Mouse (Mus musculus) right cerebral cortex, postnatal 4 days (tissue): ENCODE results near the gene Lemd1.
A peak's percentile ranks its signal among the peaks of the same experiment; 100 is the strongest.

Experiments used
- DNase-seq: peaks from one replicate; pipeline ENCODE4 v3.0.0-alpha.2; 2022

Lemd1 gene

DNA sequence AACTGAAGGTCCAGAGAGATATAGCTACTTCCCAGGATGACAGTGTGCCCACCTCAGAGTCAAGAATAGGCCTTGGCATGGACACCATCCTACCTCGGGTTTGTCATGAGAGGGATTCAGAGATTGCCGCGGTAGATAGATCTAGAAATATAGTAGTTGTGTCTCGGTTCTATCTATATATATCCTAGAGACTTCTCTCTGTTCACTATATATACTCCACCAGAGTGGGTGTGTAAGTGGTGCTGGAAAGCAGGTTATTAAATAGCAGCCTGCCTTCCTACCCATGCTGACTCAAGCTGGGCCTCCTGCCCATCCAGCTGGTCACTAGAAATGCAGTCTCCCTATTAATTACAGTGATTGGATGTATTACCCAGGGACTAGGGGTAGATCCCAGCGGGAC lies 11.5 kb downstream of the Lemd1 start:
- no peak for DNase-seq

DNA sequence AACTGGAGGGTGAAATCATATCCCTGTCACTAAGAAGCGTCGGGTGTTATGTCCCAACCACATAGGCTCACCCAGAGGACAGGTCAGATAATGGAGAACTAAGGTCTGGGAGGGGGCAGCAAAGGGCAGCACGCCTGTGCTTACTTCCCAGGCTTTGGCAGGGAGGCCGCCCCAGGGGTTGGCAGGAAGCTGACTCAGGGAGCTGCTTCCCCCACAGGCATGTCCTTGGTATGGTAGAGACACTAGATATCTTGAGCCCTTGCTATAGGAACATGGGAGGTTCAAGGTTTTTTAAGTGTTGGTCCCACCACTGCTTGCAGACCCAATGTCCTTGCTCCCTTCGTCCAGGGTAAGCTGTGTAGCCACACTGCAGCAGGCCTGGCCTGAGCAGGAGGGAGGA lies 14.7 kb downstream of the Lemd1 start:
- DNase-seq = no peak

GRCm38 (mm10) chr1:132206828-132207227 lies 15.6 kb downstream of the Lemd1 start:
- no peak for DNase-seq

GRCm38 (mm10) chr1:132208154-132208553 lies 16.9 kb downstream of the Lemd1 start:
- DNase-seq = peak; percentile 63

- no peak for DNase-seq
These were observed 18.2 kb downstream of the Lemd1 start for GRCm38 (mm10) chr1:132209400-132209799.

GRCm38 (mm10) chr1:132210922-132211321 lies 19.7 kb downstream of the Lemd1 start:
- DNase-seq = no peak

DNA sequence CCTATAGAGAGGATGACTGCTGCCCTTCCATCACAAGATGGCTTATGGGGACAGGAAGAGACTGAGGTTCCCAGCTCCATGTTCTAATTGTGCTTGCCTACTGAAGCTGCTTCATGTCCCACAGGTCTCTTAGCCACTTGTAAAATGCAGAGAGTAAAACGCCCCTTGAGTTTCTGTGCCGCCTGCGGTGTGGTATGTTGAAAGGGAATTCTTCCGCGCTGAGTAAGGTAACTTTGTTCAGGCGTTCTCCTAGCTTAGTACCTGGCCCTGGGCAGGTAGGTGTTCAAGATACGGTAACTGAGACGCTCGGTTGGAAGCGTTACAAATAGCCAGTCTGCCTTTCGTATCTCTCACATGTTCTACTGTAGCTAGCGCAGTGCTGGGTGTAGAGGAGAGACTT lies 20.4 kb downstream of the Lemd1 start:
- no peak for DNase-seq

GRCm38 (mm10) chr1:132212218-132212617 lies 21.0 kb downstream of the Lemd1 start:
- DNase-seq = peak; percentile 91

DNA sequence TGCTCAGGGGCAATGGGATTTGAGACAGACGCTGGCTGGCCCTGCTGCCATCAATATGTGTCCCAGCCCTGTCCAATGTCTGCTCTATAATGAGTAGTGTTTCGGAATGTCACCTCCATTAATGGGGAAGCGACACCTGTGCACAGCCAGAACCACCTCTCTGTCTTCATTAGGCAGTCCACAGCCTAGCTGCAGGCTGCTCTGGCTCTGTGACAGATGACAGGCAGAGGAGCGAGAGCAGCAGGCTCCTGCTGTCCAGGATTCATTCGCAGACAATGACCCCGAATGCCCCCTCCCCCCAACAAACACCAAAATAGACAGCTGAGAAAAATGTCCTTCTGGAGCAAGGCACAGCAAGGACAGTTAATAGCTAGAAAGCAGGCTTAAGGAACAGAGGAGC lies 21.8 kb downstream of the Lemd1 start:
- DNase-seq = no peak

DNA sequence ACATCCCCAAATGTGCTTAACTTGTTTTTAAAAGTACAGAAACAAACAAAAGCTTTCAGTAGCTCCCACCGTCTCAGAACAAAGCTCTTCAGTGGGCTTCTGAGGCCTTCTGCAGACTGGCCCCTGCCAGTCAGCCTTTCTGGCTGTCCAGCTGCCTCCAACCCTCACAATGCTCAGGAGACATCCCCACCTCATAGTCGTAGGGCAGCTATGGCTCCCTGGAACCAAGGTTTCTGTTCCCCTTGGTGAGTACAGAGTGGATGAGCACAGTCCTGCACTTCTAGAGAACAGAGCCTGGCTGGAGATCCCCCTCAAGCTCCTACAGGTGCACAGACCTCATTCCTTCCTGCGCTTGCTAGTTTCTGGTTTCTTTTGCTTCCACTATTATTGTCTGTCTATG lies 25.0 kb downstream of the Lemd1 start:
- no peak for DNase-seq

DNA sequence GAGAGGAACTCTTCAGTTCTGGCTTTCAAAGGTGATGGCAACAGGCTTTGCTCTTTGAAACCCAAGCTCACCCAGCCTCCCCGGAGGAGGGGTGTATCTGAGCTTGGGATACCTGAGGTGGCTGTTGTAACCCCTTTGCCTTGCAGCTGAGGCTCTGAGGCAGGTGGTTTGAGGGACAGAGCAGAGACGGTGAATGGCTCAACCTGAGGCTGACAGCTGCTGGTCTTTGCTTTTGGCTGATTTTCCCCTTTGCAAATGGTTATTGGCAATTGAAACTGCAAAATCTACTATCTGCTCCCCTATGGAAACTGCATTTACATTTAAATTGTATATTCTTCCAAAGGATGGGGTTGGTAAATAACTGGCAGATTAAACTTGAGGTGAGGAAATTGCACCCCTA lies 30.4 kb downstream of the Lemd1 start:
- no peak for DNase-seq

DNA sequence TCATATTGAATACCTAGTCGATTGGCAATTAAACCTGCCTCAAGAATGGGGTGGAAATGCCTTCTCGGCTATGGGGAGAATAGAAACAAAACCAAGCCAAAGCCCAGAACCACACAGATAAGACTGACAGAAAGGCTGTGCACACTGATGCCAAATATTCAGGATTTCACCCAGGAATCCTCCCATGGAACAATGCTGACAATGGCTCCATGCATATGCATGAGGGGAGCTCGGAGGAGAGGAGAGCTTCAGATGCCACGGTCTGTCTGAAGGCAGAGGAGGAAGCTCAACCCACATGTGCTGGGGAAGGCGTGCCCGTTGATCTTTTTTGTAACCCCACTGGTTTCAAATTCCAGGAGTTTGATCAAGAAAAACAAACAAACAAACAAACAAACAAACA lies 30.9 kb downstream of the Lemd1 start:
- no peak for DNase-seq

DNA sequence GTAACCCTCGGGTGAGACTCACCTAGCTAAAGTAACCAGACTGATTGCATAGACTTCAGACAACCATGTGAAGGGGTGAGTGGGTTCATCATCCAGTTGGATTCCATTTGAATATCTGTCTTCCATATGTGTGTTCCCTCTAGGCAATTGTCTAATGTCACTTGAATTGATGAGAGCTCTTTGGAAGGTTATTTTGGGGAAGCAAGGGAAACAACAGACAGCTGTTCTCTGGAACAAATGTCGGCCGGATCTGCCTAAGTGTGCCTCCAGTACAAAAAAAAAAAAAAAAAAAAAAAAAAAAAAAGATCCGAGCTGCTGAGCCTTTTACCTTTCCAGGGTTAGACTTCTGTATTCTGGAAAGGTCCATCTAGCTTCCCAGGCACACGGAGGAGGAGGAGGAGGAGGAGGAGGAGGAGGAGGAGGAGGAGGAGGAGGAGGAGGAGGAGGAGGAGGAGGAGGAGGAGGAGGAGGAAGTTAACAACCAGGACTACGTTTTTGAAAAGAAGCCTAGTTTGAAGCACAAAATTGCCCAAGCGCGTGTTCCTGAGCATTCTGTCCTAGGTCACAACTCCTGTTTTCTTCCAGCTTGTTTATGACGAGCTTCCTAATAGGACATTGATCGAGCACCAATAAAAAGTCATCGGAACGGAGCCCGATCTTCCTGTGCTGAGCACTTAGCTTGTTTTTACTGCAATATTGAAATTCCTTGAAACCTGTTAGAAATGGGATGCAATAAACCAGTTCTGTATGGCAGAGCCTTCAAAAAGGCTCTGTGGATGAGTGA lies 35.3 kb downstream of the Lemd1 start:
- no peak for DNase-seq

GRCm38 (mm10) chr1:132229667-132230066 lies 38.4 kb downstream of the Lemd1 start, which contains the start of gene Gm10188:
Gm10188 (minus strand) TSS chr1:132229767.
- no peak for DNase-seq

DNA sequence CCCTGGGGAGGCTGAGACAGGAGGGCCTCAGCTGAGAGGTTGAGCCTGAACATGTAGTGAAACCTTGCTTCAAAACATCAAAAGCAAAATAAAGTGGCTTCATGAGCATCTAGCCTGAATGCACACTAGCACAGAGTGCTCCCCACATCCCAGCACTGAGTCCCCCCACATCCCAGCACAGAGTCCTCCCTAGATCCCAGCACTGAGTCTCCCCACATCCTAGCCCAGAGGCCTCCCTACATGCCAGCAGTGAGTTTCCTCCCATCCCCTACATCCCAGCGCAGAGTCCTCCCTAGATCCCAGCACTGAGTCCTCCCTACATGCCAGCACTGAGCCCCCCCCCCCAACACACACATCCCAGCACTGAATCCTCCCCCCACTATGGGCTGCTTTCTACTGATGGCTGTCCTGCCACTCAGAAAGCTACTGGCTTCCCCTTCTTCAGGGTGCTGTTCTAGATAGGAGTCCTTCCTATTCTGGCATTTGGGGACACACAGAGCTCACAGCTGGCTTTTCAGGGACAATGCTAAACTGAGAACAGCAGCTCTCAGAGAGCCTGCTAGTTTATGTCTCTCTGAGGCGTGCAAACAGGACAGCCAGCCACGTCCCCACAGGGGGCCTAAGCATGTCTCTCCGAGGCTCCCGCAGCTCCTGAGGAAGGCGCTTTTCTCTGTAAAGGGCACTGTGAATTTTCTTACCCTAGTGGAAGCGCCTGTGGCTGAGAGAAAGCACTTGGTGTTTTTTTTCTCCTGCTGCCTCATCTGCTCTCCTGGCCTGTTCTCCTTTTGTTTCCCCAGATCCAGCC lies 40.4 kb downstream of the Lemd1 start:
- DNase-seq = no peak

DNA sequence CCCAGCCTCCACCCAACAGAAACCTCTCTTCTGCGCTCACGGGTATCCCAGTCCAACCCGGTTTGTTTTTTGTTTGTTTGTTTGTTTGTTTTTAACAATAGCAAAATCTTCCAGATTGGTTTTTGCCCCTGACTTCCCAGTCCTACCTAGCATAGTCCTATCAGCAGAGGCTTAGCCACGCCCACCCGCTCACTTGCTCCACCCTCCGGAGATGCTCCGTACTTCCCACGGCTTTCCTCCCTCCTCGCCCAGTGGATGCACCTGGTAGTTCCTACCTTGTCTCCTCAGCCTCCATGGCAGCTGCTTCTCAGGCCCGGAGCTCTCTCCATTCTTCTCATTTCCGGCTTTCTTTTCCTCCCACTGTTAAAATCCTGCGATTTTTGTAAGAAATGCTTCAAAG lies 42.3 kb downstream of the Lemd1 start:
- peak; percentile 35 for DNase-seq

DNA sequence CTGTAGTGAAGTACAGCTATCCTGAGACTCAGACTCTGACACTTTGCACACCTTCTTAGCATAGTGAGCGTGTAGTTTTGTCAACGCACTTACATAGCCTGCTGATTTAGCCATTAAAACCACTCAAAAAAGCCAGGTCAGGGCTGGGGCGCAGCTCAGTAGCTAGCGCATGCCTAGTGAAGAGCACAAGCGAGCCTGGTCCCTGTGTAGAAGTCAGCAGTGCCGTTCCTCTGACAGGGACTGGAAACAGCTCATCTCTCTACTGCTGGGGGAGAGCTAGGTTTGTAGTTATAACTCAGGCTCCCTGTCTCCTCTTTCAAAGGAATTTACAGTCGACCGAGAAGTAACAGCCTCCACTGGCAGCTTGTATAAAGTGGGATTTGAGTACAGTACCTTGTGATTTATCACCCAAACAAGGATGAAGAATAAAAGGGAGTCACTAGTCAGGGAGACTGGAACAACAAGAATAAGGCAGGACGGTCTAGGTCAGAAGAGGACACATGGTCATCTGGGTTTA lies 43.6 kb downstream of the Lemd1 start:
- DNase-seq = no peak

DNA sequence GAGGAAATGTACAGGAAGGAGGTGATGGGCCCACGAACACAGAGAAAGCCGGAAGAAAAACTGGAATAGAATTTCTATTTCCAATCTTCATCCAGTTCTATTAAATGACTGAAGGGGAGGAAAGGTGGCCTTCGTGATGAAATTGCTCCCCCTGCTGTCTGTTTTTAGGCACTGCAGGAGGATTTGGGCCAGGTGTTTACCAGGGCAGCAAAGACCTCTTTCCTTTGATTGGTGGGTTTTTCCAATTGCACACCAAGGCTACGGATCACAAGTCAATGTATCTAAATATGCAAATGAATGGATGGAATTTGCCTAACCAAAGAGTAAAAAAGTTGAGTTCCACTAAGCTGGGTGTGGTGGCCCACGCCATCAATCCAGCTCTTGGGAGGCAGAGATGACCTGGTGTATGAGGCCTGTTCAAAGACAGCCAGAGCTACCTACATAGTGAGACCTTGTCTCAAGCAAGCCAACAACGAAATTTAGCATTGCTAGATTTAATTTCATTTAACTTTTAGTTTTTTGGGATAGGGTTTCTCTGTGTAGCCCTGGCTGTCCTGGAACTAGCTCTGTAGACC lies 46.4 kb downstream of the Lemd1 start:
- DNase-seq = peak; percentile 54

- DNase-seq = no peak
These were observed 53.8 kb downstream of the Lemd1 start for GRCm38 (mm10) chr1:132245010-132245409.

DNA sequence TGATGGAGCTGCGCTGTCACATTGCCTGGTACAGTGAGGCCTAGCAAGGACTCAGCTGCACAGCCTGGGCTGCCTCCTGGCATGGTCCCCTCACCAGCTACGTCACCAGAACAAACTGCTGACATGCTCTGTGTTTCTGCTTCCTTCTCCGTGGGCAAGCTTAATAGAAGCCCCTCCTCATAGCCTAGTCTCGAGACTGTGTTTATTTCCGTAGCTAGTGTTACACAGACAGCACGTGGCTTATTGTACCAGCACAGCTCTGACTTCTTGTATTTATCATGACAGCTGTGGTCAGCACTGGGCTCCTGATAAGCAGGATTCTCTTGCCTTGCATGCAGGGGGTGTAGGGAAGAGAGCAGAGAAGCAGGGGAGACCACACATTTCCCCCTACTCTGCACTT lies 54.9 kb downstream of the Lemd1 start:
- DNase-seq = no peak

GRCm38 (mm10) chr1:132246641-132247040 lies 55.4 kb downstream of the Lemd1 start:
- no peak for DNase-seq

DNA sequence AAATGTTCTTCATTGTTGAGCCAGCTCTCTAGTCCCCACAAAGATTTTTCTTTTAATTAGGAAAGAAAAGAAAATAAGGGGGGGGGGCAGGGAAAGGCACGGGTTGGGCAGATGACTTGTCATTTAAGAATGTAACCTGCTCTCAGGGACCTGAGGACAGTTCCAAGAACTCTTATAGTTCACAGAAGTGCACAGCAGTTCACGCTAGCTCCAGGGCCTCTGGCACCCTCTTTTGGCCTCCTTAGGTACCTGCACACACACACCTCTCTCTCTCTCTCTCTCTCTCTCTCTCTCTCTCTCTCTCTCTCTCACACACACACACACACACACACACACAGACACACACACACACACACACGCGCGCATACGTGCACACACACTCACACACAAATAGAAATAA lies 63.2 kb downstream of the Lemd1 start:
- no peak for DNase-seq

GRCm38 (mm10) chr1:132260331-132260730 lies 69.1 kb downstream of the Lemd1 start:
- DNase-seq = no peak

GRCm38 (mm10) chr1:132261058-132261457 lies 69.8 kb downstream of the Lemd1 start:
- no peak for DNase-seq
